Mouse (Mus musculus) left cerebral cortex, adult 18-20 months (tissue): ENCODE measurements around the gene Cflar. TPM values are rescaled to one million over a fixed set of nuclear protein-coding genes. Genes with fewer than 3 reads are reported as not detected.
"Not testable (repeated sequence)": the region's sequence is repeated elsewhere in the genome, so short reads cannot be mapped to it uniquely, and the experiment has no call there.

ENCODE experiments used
- DNase-seq, 2 experiments: peaks; one replicate each; pipeline ENCODE4 v3.0.0; 2021 to 2022; ENCODE audit warnings: low spot score in 2 of 2, mixed read lengths in 1 of 2
- long read RNA-seq, 2 experiments: library from polyadenylated mRNA; stranded (forward); transcript quantifications; one replicate each; pipeline ENCODE4 v2.0.0; 2021
- total RNA-seq, 2 experiments: library from RNA; stranded (reverse); gene quantifications; 2 replicates each; pipeline ENCODE4 v1.2.3; 2021

The Cflar gene
- total RNA-seq, result 10 to 100 TPM; 25.9 to 29.6 TPM
- long read RNA-seq, experiment 1, transcript Cflar-213 (1 exons, 3,677 nt), result major isoform, 5 of 16 reads
- long read RNA-seq, experiment 1, partial matches to known transcripts, result 0 of 16 reads
- long read RNA-seq, experiment 1, other reads (novel, unspliced or antisense), result 4 of 16 reads
- long read RNA-seq, experiment 2, partial matches to known transcripts, result 0 of 7 reads
- long read RNA-seq, experiment 2, other reads (novel, unspliced or antisense), result 3 of 7 reads

GRCm38 (mm10) chr1:58711365-58712016, at the start of gene Cflar:
Cflar (plus strand) TSS chr1:58711508.
- peak; percentile 47 to 54 for DNase-seq

- DNase-seq, result not testable (repeated sequence)
Observed at GRCm38 (mm10) chr1:58662671-58663070, 48.6 kb upstream of the Cflar start.

- DNase-seq, result not testable (repeated sequence)
Observed at GRCm38 (mm10) chr1:58663365-58663764, 47.9 kb upstream of the Cflar start.

GRCm38 (mm10) chr1:58668191-58668590, 43.1 kb upstream of the Cflar start:
- DNase-seq, result no peak

GRCm38 (mm10) chr1:58669635-58670034, 41.7 kb upstream of the Cflar start:
- DNase-seq, result not testable (repeated sequence)

GRCm38 (mm10) chr1:58672116-58672515, 39.2 kb upstream of the Cflar start:
- DNase-seq, result no peak

- DNase-seq, result no peak
Observed at GRCm38 (mm10) chr1:58675011-58675410, 36.3 kb upstream of the Cflar start.

GRCm38 (mm10) chr1:58677575-58677974, 33.7 kb upstream of the Cflar start:
- DNase-seq, result peak in 1 of 2 experiments; percentile 41

GRCm38 (mm10) chr1:58678412-58678811, 32.9 kb upstream of the Cflar start:
- DNase-seq, result not testable (repeated sequence)

GRCm38 (mm10) chr1:58689426-58689825, 21.9 kb upstream of the Cflar start:
- DNase-seq, result no peak

GRCm38 (mm10) chr1:58690006-58690744, 21.1 kb upstream of the Cflar start:
- no peak for DNase-seq

- DNase-seq, result not testable (repeated sequence)
Observed at GRCm38 (mm10) chr1:58690834-58691488, 20.3 kb upstream of the Cflar start.

- DNase-seq, result not testable (repeated sequence)
Observed at GRCm38 (mm10) chr1:58691718-58692117, 19.6 kb upstream of the Cflar start.

GRCm38 (mm10) chr1:58693696-58694095, 17.6 kb upstream of the Cflar start:
- DNase-seq, result no peak

GRCm38 (mm10) chr1:58695810-58696209, 15.5 kb upstream of the Cflar start, which contains the start of gene Als2cr12:
Als2cr12 (minus strand) TSS chr1:58695989.
- not testable (repeated sequence) for DNase-seq

GRCm38 (mm10) chr1:58697607-58698006, 13.7 kb upstream of the Cflar start:
- DNase-seq, result peak in 1 of 2 experiments; percentile 61

GRCm38 (mm10) chr1:58698781-58699180, 12.5 kb upstream of the Cflar start:
- no peak for DNase-seq

GRCm38 (mm10) chr1:58699988-58700387, 11.3 kb upstream of the Cflar start:
- no peak for DNase-seq

GRCm38 (mm10) chr1:58700580-58701162, 10.6 kb upstream of the Cflar start:
- DNase-seq, result not testable (repeated sequence)

GRCm38 (mm10) chr1:58710043-58710442, 1.3 kb upstream of the Cflar start:
- DNase-seq, result not testable (repeated sequence)
